Mouse (Mus musculus): Measurements from ENCODE around the gene Upk1b.

Upk1b gene

DNA sequence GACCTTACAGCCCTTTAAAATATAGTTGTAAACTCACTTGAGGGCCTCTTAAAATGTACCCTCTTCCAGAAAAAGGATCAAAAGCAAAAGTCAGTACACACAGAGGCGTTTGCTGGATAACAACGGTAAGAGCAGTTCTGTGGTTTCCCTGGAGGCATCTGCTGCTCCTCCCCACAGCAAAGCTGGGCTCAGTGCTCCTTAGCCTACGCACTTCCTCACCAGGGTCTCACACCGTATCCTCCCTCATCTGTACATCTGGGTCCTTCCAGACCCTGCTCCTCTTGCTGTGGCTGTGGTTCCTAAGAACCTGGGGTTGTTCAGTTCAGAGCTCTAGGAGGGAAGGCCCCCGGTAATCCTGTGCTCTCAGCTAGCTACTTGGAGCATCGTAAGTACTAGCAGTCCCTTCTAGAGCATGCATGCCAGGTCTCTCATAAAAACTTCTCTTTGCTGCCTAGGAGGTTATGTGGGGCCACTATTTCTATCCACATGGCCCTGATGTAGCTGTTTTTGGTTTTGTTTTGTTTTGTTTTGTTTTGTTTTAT is 39.2 kb downstream of the Upk1b start:
- no peak for DNase-seq

DNA sequence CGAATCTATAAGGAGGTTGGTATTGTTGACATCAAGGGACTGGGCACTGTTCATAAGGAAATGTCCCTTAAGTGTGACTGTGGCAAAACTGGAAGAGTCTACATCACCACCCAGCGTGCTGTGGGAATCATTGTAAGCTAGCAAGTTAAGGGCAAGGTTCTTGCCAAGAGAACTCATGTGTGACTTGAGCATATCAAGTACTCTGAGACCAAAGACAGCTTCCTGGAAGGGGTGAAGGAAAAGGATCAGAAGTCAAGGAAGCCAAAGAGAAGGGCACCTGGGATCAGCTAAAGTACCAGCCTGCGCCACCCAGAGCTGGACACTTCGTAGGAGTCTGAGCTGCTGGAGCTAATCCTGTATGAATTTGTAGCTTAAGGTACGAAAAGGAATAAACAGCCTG is 39.9 kb downstream of the Upk1b start:
- DNase-seq = no peak

DNA sequence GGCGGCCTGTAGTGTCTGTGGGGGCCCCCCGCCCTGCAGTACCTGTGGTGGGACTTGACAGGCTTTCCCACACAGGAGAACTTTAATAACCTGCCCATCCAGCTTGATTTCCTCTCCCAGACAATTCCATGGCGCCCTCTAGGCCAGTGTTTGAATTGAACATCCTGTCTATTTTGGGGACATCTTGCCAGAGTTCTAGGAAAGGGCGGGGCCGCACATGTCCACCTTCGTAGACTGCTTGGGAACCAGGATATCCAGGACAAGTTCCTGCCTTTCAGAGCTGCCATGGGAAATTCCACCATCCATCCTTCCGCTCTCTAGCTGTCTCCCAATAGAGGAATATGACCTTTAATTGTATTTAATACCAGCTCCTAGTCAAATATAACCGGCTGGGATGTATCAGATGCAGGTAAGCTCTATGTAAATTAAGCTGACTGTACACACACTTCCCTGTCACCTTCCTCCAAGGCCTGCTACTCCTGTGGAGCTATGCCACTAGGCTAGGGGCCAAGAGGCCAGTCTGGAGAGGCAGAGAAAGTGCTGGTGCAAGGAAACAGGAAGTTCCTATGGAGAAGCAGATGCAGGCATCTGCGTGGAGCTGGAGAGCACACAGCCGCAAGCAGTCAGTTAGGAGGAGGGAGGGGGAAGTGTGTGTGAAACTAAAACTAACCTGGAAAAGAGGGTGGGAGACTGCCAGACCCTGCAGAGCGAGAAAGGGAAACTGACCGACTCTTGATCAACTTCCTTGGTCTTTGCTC is 41.8 kb downstream of the Upk1b start:
- DNase-seq = no peak

DNA sequence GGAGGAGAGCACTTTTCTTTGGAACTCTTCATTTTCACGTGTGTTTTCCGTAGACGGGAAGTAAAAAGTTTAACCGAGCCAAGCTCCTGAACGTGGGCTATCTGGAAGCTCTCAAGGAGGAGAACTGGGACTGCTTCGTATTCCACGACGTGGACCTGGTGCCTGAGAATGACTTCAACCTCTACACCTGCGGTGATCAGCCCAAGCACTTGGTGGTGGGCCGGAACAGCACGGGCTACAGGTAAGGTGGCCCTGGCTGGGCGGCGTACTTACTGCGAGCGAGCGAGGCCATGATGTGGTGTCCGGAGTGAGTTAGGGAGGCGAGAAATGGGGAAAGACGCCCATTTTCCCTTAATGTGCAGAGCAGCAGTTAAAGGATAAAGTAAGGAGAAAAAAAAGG is 42.5 kb downstream of the Upk1b start:
- DNase-seq = no peak

DNA sequence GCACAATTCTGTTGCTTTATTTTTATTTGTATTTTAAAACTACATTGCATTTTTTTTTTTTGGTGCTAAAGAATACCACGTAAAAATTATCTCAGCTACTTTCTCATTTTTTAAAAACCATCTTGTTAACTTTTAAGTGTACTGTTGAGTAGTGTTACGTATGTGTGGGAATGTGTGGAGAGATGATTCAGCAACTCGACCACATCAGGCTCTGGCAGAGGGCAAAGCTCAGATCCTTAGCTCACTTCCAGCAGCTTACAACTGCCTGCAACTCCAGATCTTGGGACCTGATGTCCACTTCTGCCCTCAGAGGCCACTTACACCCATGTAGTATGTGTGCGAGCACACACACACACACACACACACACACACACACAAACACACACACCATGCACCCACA is 43.6 kb downstream of the Upk1b start:
- no peak for DNase-seq

DNA sequence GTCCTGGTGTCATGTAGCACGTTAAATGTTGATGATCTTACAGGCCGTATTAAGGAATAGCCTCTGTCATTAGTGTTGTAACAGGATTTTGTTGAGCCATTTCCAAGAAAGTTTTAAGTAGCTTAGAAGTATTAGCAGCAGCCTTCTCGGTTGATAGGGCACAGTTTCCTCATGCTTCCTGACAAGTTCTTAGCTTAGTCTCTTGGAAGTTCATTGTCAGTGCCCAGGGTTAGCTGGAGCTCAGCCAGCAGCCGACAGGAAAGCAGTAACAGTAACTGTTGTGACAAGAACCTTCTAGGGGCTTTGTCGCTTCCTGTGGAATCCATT is 44.0 kb downstream of the Upk1b start:
- peak in 1 of 2 experiments; percentile 22 for DNase-seq

DNA sequence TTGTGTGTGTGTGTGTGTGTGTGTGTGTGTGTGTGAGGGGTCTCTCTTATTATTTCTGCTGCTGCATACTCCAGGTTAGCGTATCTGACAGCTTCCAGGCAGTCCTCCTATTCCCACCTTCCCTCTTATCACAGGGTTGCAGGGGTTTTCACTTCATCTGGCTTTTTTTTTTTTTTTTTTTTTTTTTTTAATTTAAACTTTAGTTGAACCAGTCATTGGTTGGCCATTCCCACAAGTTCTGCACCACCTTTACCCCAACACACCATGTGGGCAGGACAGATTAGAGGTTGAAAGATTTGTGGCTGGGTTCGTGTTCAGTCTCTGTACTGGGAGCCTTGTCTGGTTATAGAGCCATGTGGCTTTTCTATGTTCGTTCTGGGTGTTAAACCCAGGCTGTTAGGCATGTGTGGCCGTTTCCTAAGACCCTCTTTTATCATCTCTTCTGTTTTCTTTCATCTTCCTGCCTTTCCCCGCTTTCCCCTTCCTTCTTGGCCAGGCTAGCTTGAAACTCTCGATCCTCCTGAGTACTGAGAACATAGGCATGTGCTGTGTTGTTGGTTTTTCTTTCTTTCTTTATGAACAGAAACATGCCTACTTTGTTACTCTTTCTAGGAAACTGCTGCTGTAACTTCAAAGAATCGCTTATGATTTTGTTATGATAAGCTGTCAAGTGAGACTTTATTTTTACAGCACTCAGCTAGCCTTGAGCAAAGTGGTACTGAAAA is 44.5 kb downstream of the Upk1b start:
- DNase-seq = no peak

DNA sequence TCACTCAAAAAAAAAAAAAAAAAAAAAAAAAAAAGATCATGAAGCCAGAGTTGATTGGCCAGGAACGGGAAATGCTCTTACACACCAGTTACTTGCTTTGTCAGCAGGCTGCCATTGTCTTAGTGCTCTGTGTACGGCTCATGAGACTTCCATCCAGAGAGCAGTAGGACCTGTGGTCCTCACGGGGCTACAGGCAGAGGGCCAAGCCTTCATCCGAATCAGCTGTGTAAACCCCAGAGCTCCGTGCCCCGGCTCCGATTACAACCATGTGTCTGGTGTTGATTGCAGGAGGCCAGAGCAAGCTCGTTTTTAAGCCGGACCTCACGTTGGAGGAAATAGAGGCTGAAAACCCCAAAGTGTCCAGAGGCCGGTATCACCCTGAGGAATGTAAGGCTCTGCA is 46.5 kb downstream of the Upk1b start:
- DNase-seq = peak in 1 of 2 experiments; percentile 22

DNA sequence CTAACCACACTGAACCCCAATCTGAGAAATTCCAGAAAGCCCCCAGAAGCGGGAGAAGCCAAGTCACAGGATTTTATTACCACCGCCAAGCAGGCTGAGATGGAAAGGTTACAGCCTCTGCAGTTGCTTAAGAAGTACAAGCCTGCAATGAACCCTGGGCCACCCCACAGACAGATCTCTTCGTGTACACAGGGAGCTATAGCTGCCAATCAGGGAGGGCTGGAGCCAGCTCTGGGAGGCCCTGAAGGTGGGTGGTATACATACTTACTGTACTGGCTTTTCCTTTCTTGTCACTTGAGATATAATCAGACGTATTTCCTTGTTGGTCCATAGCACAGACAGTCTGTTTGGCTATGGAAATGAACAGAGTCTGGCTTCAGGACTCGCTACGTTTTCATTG is 49.3 kb downstream of the Upk1b start:
- DNase-seq = no peak

DNA sequence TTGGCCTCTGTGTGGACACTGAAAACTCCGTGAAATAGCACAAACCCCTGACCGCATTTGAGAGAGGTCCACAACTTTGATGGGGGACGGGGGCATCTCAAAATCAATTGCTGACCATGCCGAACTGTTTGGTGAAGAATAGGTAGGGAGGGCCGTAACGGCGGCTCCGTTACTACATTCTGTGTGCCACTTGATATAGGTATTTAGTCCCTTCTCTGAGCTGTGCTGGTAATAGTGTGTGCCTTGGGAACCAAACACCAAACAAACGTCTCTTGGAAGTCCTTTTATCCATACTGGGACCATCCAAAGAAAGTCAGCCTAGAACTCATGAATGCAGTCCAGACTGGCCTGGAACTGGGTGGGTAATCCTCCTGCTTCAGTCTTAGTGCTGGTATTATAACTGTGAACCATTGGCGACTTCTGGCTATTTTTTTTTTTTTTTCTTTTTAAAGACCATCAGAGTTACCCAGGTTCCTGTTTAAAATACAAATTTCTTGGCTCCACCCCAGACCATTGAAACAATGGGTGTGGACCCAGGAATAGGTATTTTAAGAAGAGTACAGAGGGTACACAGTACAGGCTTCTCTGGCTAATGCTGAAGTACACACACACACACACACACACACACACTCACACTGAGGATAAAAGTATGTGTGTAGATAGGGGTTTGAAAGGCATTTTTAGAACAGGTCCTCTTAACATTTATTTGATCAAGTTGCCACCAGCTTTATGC is 56.0 kb downstream of the Upk1b start:
- DNase-seq = no peak

DNA sequence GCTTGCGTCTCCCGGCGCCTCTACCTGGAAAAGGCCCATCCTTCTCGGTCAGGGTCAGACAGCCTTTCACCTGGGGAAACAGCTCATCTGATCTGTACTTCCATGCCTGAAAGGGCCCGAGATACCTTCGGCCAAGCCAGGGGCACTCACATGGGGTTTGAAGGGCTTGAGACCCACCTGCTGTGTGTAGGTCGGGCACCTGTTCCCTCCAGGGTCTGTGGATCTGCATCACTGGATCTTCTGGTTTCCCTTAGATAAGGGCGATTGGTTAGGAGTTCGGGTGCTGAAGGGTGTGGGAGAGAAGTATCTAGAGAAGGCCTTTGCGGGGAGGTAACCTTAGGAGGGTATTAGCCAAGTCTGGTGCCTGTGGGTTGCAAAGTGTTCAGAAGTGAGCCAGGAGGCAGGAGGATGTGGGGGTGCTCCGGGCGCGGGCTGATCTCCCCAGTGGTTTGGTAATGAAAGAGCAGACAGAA is 57.4 kb downstream of the Upk1b start:
- peak; percentile 34 to 47 for DNase-seq

DNA sequence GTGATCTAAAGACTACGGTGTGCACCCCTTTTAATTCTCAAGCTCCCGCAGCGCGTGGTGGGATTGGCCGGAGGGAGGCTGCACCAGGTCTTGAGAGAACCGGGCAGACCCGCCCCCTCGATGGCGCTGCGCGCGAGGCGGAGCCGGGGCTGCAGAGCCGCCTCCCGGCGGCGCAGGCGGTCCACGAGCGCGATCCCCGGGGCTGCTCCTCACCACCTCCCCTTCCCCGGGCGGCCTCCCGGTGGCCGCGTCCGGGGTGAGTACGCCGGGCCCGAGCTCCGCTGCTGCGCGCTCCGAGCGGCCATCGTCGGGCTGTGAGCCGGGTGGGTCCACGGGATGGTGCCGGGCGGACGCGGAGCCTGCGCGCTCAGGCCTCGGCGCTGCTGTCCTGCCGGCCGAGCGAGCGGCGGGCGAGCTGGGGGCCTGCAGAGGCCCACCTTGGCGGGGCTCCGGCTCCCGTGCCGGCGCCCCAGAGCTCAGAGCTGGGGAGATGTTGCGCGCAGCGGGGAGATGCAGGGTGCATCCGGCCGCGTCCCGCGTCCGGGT is 57.9 kb downstream of the Upk1b start, which contains the start of gene B4galt4:
Gene B4galt4 (plus strand): TSS at position 152 of the 546 bp plus-strand sequence.
- DNase-seq = peak; percentile 79 to 86

DNA sequence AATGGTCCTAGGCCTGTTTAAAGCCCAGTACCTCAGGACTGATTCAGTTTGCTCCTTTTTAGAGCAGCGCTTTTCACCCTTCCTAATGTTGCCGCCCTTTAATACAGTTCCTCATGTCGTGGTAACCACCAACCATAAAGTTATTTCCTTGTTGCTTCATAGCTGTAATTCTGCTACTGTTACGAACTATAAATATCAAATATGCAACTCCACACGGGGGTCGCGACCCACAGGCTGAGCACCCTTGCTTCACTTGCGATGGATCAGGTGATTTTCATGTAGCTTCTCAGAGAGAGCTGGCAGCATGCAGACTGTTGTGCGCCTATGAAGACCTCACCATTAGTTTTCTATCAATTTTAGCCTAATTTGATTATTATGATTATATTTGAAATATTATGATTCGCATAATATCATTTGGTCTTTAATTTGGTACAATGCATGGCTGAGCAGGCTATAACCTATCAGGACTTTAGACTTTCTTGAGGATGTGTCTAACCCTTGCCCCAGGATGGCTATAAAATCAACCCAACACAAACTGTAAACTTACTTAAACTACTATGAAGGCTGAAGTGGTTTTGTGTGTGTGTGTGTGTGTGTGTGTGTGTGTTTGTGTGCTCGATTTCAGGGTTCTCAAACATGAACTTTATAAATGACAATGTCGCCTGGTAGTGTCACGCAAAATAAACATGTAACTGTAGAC is 58.8 kb downstream of the Upk1b start:
- no peak for DNase-seq

DNA sequence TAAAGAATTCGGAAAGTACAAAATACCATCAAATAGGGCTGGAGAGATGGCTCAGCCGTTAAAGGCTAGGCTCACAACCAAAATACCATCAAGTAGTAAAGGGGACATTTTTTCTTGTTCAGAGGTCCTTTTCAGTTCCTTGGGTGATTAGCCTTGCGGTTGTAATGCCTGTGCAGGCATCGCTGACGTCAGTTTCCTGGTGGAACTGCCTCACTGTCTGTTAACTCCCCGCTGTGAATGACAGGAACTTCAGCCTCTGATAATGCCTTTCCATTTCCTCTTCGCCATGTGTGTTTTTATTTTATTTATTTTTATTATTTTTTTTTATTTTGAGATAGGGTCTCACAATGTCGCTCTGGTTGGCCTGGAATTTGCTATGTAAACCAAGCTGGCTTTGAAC is 69.2 kb downstream of the Upk1b start:
- DNase-seq = no peak

DNA sequence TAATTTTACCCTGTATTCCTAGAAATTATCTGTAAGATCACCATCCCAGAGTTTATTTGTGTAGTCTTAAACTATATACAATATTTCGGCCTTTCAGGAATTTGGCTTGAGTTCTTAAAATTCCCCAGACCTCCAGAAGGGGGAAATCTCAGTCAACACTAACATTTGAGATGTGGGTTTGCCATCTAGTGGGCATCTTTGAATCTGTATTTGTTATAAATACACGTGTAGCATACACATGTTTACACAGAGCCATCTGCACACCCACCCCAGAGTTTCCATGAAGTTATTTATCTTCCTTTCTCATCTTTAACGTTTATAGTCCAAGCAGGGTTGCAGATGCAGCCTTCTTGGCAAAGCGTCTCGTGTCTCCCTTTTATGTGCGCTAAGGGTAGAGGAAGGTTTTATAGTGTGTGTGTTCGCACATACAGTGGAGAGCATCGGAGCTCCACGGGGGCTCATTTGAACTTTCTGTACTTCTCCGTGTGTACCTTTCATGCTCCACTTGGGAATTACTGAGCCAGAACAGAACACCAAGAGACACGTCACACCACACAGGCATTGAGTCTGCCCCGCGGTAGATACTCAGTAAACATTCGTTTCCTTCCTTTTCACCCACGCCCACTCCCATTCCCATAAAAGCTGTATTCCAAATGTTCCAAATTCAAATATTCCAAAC is 70.4 kb downstream of the Upk1b start:
- peak; percentile 55 to 75 for DNase-seq

DNA sequence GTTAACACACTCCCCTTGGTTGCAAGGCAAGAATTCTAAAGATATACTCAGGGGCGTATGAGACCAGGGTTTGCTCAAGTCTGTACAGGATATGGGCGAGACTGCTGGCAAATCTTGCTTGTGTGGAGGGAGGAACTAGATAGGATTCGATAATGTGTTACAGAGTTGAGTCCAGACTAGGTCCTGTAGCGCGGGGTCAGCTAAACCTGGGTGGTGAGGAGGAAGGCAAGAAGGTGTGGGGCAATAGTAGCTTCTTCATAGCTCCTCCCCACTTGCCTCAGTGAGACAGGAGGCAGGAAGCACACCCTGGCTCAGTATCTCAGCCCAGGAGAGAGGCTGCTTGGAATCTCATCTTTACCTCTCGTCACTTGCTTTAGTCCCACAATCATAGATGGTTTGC is 71.0 kb downstream of the Upk1b start:
- DNase-seq = no peak

DNA sequence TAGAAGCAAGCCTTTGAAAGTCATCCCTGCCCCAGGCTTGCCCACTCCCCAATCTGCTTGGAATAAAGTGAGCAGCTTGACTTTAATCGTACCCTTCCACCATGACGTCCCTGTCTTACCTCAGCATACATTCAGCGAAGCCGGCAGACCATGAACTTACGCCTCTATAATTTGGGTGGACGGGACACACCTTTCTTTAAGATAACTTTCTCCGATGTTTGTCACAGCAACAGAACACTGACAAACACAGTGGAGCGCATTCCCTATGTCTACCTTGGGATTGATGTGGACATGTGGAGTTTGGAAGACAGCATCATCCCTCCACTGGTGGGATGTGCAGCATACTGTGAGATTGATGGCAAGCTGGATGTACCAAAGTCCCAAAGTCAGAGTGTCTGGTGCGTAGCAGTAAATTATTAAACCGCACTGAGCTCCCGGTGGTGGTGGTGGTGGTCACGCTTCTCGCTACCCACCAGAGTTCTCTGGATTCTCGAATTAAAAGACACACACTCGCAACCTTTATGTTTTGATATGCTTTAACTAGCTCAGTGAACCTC is 71.5 kb downstream of the Upk1b start:
- DNase-seq = no peak

DNA sequence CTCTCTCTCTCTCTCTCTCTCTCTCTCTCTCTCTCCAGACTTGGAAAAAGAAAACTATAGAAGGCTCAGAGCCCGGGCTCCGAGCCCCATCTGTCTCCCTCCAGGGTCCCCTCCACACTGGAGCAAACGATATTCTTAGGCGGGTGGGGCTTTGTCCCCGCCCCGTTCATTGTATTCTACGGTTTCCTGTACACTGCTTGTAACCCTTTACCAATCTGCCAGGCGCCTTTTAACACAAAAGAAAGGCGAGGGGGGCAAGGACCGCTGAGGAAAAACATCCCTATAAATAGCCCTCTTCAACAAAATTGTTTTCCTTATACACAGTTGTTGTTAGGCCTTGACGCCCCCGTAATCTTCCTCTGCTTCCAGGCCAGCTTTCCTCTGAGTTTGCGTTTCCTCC is 75.2 kb downstream of the Upk1b start:
- no peak for DNase-seq

DNA sequence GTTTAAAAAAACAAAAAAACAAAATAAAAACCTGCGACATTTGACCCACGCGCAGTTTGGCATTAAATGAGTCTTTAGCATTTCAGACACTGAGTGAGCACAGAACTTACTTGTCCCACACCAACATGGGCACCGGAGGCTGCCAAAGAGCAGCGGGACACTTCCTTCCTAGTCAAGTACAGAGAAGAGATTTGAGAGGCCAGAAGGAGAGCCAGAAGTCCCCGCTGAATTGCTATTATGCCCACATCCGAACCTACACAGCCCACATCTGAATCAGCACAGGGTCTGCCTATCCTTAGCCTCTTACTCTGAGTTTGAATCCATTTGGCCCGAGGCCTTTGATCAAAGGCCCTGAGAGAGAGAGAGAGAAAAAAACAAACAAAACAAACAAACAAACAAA is 75.9 kb downstream of the Upk1b start:
- DNase-seq = peak; percentile 53 to 74

Data from cerebellum, postnatal 10 days (tissue).